Mouse (Mus musculus) urinary bladder, postnatal 14 days (tissue): ENCODE results near the gene Cdk1.

Experiments used
- DNase-seq: peaks from one replicate; pipeline ENCODE4 v3.0.0; 2021; ENCODE audit warnings: low spot score

Cdk1 gene

GRCm38 (mm10) chr10:69307067-69307466 lies 45.7 kb downstream of the Cdk1 start:
- DNase-seq, result peak; percentile 73

DNA sequence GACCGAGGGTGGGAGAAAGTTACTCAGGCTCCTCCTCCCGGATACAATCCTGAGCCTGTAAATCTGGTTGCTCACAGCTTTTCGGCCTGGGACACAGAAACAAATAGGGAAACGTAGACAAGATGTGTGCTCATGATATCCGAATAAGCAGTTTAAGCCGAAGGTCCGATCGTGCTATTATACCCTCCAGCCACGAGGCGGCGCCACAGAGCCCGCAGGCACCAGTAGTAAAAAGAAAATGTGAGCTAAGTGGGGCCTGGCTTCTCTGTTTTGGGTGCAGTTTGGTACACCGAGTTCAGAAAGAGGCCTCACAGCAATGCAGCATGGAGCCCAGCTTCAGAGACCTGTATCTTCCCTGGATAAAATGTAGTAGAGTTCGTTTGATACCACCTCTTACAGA lies 46.5 kb downstream of the Cdk1 start:
- DNase-seq, result peak; percentile 59

DNA sequence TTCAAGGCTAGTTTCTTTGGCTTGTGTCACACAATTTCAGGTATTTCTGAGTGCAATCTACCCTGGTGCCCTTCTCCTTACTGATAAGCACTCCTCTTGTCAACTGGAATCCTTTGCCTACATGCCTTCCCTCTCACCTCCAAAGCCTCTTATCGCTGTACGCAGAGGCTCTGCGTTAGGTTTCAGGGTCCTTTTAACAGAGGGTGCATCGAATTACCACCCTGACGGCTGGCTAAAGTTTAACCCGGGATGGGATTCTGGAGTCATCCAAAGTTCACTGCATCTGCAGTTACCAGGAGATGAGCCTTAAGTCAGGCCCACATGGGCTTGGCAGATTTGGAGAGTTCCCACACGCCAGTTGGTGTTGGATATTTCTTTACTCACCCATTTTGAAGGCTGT lies 47.1 kb downstream of the Cdk1 start:
- no peak for DNase-seq

GRCm38 (mm10) chr10:69304819-69305218 lies 47.9 kb downstream of the Cdk1 start:
- no peak for DNase-seq

DNA sequence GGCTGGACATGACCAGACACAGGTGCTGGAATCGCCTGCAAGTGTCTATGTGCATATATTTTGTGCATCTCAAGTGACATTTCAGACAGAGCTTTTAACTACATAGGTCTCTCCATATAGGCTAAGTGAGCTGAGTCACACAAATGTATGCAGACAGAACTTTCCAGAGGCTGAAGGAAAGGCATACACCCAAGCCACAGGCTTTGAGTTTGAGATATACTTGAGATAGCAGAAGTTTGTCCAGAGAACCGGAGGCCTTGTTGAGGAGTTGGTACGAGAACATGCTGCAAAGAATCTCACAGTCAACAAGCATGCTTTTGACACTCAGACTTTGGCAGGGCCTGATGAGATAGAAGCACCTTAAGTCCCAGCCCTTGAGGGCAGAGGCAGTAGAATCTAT lies 50.1 kb downstream of the Cdk1 start:
- no peak for DNase-seq

DNA sequence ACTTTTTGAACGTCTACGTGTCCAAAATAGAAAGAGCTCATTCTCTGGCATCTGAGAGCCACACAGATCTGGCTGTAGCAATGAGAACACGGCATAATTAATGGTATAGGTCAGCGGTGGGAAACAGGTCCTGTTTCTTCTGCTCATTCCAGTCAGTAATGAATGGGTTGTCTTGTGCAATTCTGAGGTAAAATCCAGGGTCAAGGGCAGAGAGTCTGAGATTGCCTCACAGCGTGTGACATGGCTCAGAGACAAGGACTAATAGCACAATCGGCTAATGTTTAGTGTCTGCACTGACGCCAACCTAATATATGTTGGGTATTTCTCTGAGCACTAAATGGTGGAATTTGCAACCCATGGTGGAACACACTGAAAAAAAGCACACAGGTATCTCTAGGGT lies 52.8 kb downstream of the Cdk1 start:
- DNase-seq, result no peak

GRCm38 (mm10) chr10:69295919-69296318 lies 56.8 kb downstream of the Cdk1 start:
- no peak for DNase-seq

DNA sequence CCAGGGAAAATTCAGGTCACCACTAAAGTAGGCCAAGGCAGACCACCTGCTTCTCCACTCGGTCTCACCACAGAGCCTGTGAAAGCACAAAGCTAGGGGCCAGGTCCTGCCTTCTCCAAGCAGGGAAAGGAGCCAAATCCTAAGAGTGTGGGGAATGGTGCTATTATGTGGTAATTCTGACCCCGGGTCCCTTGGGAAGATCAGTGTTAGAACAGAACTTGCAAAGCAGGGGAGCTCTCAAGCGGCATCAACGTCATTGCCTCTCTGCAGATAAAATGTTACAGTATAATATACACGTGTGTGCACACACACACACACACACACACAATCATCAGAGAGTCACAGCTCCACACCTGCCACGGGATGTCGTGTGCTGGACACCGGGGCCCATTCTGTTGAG lies 62.0 kb downstream of the Cdk1 start:
- no peak for DNase-seq

DNA sequence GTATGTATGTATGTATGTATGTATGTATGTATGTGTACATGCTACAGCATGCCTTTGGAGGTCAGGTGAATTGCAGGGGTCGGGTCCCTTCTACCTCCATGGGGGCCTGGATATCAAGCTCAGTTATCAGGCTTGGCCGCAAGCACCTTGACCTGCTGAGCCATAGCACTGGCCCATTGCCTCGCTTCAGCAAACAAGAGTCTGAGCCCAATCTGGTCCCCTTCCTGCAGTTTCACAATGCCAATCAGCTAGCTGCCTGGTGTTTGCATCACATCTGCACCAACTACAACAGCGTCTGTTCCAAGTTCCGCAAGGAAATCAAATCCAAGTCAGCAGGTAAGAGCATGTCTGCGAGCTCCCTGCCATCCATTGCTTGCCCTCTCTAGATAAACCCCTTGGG lies 64.0 kb downstream of the Cdk1 start:
- no peak for DNase-seq

DNA sequence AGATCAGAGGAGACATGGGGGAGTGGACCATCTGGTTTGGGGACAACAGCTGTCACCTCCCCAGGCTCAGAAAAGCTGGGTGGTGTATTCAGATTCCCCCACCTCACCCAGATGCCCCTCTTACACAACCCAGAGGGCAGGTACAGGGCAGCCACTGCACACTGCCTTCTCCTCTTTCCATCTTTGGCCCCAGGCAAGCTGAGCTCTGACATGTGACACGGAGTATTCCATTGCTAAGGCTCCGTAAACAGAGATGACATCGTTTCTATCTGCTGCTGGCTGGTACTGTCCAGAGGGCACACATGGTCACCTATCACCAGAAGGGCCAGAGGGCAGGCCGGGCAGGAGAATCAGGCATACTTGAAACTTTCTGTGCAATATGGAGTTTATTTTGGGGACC lies 64.7 kb downstream of the Cdk1 start:
- DNase-seq, result no peak

GRCm38 (mm10) chr10:69286939-69287338 lies 65.8 kb downstream of the Cdk1 start:
- DNase-seq, result no peak
